Mouse (Mus musculus): ENCODE data around the gene Stim2.

Gene Stim2

GRCm38 (mm10) chr5:53998146-53998742 lies at the start of gene Stim2:
Stim2 (plus strand) TSS chr5:53998499.
- peak; percentile 95 for DNase-seq

GRCm38 (mm10) chr5:53948606-53949266 lies 49.6 kb upstream of the Stim2 start:
- DNase-seq = no peak

DNA sequence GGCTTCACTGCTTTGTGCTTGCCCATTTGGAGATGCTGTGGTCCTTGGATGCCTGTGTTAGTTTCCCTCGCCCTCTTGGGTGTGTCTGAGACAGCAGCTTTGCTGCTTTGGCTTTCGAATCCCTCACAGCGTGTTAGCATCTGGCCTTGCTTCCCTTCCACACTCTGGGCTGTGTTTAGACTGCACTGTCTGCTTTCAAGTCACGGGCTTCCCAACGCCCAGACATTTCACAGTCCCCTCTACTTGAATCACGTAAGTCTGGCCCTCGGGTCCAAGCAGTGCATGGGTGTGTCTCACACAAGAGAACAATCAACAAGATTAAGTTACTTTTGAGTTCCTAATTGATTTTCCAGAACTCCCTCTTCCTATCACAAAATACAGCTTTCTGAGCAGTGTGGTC lies 48.1 kb upstream of the Stim2 start:
- no peak for DNase-seq

DNA sequence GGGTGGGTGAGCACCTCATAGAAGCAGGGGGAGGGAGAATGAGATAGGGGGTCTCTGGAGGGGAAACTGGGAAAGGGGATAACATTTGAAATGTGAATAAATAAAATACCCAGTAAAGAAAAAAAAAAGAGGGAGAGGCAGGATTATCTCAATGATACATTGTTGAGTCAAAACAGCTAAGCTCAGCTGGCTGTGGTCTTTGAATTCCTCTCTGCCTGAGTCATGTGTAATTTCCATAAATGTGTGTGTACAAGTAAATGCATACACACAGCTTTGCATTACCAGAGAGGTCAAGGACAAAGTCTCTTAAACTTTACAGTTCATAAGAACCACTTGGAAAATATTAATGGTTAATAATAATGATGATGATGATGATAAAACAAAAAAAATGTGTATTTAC lies 45.1 kb upstream of the Stim2 start:
- DNase-seq = no peak

GRCm38 (mm10) chr5:53953797-53954196 lies 44.5 kb upstream of the Stim2 start:
- DNase-seq = no peak

DNA sequence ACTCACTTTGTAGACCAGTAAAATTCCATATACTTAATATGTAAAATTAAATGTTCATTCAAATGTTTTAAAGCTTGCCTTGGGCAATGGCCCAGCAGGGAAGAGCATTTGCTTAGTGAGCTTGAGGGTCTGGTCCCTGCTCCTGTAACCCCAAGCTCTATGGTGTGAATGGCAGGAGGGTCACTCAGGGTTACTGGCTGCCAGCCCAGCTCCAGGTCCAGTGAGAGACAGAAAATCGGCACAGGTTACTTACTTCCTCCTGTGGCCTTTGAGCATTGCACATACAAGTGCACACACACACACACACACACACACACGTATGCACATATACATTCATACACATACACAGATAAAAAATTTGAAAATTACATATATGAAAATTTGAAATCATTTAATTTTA lies 42.3 kb upstream of the Stim2 start:
- DNase-seq = no peak

DNA sequence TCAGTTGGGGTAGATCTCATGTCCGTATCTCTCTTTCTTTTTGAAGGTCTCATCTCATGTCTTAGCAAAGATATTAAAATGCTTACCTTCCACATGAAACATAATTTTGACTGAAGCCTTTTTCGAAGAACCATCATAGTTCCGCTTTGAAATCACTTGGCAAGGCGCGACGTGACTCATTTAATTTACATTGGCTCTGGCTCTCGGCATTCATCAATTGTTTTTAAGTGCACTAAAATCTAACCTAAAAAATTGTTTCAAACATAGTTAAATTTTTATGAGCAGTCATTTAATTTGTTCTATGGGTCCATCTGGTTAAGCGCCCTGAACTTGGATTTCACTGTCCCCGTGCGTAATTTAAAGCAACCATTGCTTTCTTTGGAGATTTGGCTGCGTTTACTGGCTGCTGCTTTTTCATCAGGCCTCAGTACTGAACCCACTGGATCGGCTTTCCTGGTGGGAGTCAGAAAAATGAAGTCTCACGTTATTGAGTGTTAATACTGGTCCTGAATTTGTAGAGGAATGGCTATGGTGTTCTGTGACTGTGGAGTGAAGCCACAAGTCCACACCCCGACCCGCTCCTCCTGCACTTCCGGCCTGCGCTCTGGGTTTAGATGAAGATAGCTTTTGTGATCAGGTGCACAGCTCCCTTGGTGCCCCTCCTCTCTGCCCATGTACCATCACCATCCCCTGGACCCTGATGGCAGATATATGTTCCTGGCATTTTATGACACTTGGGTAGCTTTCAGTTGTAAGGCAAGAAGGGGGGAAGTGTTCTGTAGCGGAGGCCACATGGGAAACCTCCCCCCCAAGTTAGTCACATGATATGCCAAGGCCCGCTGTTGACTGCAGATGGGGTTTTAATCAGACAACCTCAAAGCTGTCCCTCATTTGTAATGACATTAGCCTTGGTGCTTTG lies 41.6 kb upstream of the Stim2 start:
- no peak for DNase-seq

DNA sequence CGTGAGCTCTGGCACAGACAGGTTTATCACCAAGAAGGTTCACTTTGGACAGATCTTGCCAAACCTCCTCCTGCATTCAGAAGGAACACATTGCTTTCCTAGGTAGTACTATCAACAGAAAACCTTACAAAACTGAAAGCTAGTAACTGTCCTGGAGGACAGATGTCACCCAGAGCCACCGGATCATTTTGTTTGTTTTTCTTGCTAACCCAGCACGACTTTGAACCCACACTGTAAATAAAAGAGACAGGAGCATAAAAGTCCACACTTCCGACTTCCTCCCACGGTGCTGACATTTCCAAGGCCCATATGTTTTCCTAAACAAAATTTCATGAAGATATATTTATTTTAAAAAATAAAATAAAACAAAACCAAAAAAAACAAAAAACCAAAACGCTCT lies 41.0 kb upstream of the Stim2 start:
- no peak for DNase-seq

- DNase-seq = no peak
Measured at GRCm38 (mm10) chr5:53961229-53961628, 37.1 kb upstream of the Stim2 start.

GRCm38 (mm10) chr5:53961830-53962515 lies 36.3 kb upstream of the Stim2 start:
- DNase-seq = no peak

- no peak for DNase-seq
Measured at GRCm38 (mm10) chr5:53965656-53966055, 32.6 kb upstream of the Stim2 start.

DNA sequence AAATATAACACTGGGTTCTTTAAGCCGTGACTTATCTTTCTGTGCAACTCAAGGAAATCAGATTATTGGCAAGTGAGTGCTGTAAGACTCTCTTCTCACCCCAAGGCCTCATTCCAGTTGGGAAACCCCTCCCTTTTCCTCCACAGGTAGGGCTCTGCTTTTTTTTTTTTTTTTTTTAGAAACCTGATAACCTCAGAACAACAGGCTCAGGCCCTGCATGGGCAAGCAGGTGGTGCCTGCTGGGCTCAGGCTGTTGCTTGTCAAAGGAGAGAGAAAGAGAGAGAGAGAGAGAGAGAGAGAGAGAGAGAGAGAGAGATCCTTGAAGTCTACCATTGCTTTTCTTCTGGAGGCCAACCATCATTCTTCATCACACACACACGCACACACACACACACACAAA lies 30.7 kb upstream of the Stim2 start:
- DNase-seq = no peak

GRCm38 (mm10) chr5:53970178-53970577 lies 28.1 kb upstream of the Stim2 start:
- no peak for DNase-seq

DNA sequence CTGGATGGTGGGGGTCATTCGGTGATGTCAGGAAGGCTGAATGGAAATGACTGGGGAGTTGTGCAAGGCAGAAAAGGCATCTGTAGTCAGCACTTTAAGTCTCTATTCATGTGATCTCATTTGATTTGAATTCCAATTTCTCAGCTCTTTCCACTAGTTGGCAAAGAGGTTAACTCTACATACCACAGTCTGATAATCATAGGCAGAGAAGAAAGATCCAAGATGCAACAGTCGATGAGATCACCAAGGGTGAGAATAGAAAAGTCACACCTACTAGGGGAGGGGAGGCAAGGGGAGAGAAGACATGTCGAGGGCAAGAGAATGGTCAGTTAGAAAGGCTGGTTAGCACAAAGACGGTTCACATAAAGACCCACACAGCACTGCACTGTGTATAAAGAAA lies 27.1 kb upstream of the Stim2 start:
- DNase-seq = no peak

GRCm38 (mm10) chr5:53972905-53973304 lies 25.4 kb upstream of the Stim2 start:
- no peak for DNase-seq

GRCm38 (mm10) chr5:53976497-53976896 lies 21.8 kb upstream of the Stim2 start:
- DNase-seq = no peak

DNA sequence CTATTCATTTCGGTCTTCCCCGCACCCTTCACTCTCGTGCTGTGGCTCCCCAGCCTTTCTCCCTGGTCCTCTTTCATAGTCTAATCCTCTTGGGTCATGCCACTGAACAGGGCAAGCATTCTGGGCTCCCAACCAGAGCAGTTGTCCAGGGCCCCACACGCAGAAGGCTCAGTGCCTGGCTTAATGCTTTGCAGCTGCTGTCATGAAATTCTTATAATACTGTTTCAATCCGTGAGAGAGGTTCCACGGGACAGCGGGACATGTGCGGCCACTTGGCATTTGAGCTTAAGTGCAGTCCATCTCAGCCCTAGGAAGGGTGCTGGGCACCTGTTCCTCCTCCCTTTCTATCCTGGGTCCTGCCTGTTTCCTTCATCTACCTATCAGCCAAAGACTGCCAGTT lies 21.2 kb upstream of the Stim2 start:
- no peak for DNase-seq

GRCm38 (mm10) chr5:53983358-53983757 lies 14.9 kb upstream of the Stim2 start:
- DNase-seq = no peak

DNA sequence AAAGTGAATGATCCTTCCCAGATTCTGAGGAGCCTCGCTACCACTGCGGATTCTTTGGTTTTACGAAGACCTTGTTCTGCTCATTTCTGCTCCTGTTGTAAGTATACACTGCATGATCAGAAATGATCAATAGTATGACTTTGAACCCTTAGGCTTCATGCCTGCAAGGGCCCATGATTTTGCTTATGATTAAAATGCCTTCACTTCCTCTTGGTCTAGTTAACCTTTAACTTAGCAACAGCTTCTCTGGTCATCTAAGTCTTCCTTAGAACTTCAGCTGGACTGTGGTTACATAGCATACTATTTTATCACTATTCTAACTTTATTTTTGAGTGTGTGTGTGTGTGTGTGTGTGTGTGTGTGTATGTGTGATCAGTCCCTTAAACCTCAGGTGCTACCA lies 12.7 kb upstream of the Stim2 start:
- DNase-seq = no peak

GRCm38 (mm10) chr5:53987496-53987895 lies 10.8 kb upstream of the Stim2 start:
- no peak for DNase-seq

GRCm38 (mm10) chr5:53988053-53988452 lies 10.2 kb upstream of the Stim2 start:
- DNase-seq = no peak

GRCm38 (mm10) chr5:53992616-53993015 lies 5.7 kb upstream of the Stim2 start:
- DNase-seq = no peak

- no peak for DNase-seq
Measured at GRCm38 (mm10) chr5:53994576-53994975, 3.7 kb upstream of the Stim2 start.
